In the genomic region with DNA sequence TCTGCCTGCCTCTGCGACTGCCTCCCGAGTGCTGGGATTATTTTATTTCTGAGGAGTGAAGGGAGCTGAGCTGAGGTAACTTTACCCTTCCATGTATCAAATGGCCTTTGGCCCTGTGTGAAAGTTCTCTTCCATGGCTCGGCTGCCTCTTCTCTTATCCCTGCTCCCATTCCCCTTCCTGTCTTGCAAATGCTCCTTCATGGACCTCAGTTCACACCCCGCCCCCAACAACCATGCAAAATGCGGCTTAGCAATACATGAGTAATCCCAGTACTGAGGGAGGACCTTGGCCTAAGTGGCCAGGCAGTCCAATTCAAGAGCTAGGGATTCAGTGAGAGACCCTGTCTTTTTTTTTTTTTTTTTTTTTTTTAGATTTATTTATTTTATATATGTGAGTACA, we compare ENCODE assay signal across 13 mouse cellular contexts.
"Had no signal": no experiment of that assay in that cellular context is flagged by ENCODE, and none has a peak within 500 bp of the region (broad histone marks: within the 10 kb centered on the region; RNA-seq: fewer than 3 reads in every experiment).

No protein-coding gene starts in this region.

- H3K4me1 ChIP-seq: neural tube, embryonic 12.5 days had no signal

- H3K4me3 ChIP-seq: layer of hippocampus, adult 2 months; limb, embryonic 10.5 days; liver, embryonic 15.5 days; midbrain, embryonic 13.5 days; neural tube, embryonic 12.5 days; stomach, embryonic 15.5 days had no signal

- DNase-seq: kidney, postnatal 10 days; kidney, postnatal 4 days; lung, adult 2 months; lung, postnatal 36 days; right cerebral cortex, postnatal 4 days; thymus, postnatal 36 days had no signal

- H3K27ac ChIP-seq: layer of hippocampus, adult 2 months; limb, embryonic 10.5 days; liver, embryonic 15.5 days; midbrain, embryonic 13.5 days; neural tube, embryonic 12.5 days; stomach, embryonic 15.5 days had no signal

- ATAC-seq: lung, postnatal 0 days; midbrain, embryonic 13.5 days had no signal

- H3K36me3 ChIP-seq: limb, embryonic 10.5 days; liver, embryonic 15.5 days; midbrain, embryonic 13.5 days; neural tube, embryonic 12.5 days; stomach, embryonic 15.5 days had no signal

- H3K27me3 ChIP-seq: liver, embryonic 15.5 days; midbrain, embryonic 13.5 days; neural tube, embryonic 12.5 days; stomach, embryonic 15.5 days had no signal
